Mouse (Mus musculus): ENCODE results near the gene Inha.

DNA sequence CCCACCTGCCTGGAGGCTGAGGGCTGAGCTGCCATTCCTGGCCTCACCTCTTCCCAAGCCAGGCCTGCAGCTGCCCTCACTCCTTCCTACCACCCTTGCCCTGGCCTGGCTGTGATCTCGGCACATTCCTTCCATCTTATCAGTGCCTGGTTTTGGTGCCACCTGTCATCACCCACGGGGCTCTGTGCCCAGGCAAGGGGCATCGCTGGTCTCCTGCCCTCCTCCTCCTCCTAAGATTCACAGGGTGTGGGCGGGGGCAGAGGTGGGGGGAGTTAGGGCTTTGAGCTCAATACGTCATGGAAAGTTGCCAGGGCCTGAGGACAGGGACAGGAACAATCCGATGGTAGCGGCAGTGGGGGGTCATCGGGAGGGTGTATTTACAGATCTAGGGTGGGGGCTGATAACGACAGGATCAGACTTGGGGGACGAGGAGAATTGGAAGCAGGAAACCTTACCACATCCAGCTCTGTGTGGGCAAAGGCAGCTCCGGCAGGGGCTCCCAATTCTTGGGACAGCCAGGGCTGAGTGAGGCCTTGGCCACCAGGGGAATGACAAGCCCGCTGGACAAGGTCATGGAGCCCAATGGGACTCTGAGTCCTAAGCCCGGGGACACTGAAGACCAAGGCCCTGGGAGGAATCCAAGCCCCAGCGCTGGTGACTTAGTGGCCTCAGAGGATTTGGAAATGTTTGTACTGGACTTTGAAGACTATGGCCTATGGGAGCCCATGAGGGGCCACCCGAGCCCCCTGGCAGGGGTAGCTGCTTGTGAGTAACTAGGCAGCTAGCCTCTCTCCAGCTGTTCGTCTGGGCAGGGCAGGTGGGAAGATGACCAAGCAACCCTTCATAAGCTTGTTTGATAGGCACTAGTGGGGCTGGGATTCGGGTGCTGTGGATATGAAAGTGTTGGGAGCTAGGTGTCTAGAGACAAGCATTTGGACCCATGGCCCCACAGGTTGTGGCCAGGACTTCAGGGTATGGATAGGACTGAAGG lies 42.7 kb downstream of the Inha start:
- no peak for TF ChIP-seq GATA1 (IDR thresholded peaks at IDR 0.05; ENCODE audit: low read length)
- TF ChIP-seq TAL1 (IDR thresholded peaks at IDR 0.05; ENCODE audit: low read length) = no peak

Measured in erythroblast, embryonic 14.5 days (primary cell).